In genomic region chr13:64335546-64336132, GRCm38 (mm10) we compare ENCODE assay signal across 19 mouse cellular contexts. TPM values are rescaled to one million over a fixed set of nuclear protein-coding genes. Genes with fewer than 3 reads are reported as not detected.
DNase-seq lines count a peak whose midpoint lies in the region; ATAC-seq and TF ChIP-seq lines count a peak whose summit lies in the region.
"Had no signal": no experiment of that assay in that cellular context is flagged by ENCODE, and none has a peak within 500 bp of the region (broad histone marks: within the 10 kb centered on the region; RNA-seq: fewer than 3 reads in every experiment).

No protein-coding gene starts in this region.

- no peak for TF ChIP-seq CTCF in stomach, postnatal 0 days (IDR thresholded peaks at IDR 0.05; ENCODE audit: low read depth)

- WGBS in intestine, embryonic 14.5 days, result 49% methylated on average over 4 of the region's 4 CpGs
- WGBS in intestine, embryonic 16.5 days, result 43% methylated on average over 4 of the region's 4 CpGs
- 51% methylated on average over 4 of the region's 4 CpGs for WGBS in stomach, postnatal 0 days

- no peak for TF ChIP-seq EP300 in stomach, postnatal 0 days (optimal IDR thresholded peaks at IDR 0.05)

- H3K9ac ChIP-seq in intestine, embryonic 14.5 days (ENCODE audit: low read length), result no peak overlapping the region
- no peak overlapping the region for H3K9ac ChIP-seq in intestine, embryonic 16.5 days (ENCODE audit: low read depth, low read length)
- no peak overlapping the region for H3K9ac ChIP-seq in stomach, postnatal 0 days (ENCODE audit: low read length)
- H3K9ac ChIP-seq: embryonic facial prominence, embryonic 12.5 days; forebrain, embryonic 13.5 days; forebrain, embryonic 15.5 days had no signal

- H3K4me2 ChIP-seq in intestine, embryonic 14.5 days (ENCODE audit: low read length), result no peak overlapping the region
- no peak overlapping the region for H3K4me2 ChIP-seq in intestine, embryonic 16.5 days (ENCODE audit: low read depth, low read length)
- no peak overlapping the region for H3K4me2 ChIP-seq in stomach, postnatal 0 days (replicated peaks; ENCODE audit: low read depth)
- H3K4me2 ChIP-seq: embryonic facial prominence, embryonic 12.5 days; forebrain, embryonic 13.5 days; forebrain, embryonic 15.5 days had no signal

- H3K27me3 ChIP-seq in intestine, embryonic 14.5 days (replicated peaks; ENCODE audit: control insufficient read depth, insufficient read depth, low read length), result no peaks in the 10 kb centered on the region
- H3K27me3 ChIP-seq in intestine, embryonic 16.5 days (replicated peaks; ENCODE audit: control insufficient read depth, insufficient read depth, low read length), result no peaks in the 10 kb centered on the region
- no peaks in the 10 kb centered on the region for H3K27me3 ChIP-seq in stomach, postnatal 0 days (ENCODE audit: control insufficient read depth, insufficient read depth, low read length)
- H3K27me3 ChIP-seq: embryonic facial prominence, embryonic 12.5 days; forebrain, embryonic 13.5 days; forebrain, embryonic 15.5 days had no signal

- no peaks in the 10 kb centered on the region for H3K4me1 ChIP-seq in intestine, embryonic 14.5 days (replicated peaks; ENCODE audit: control insufficient read depth, insufficient read depth, low read length)
- no peaks in the 10 kb centered on the region for H3K4me1 ChIP-seq in intestine, embryonic 16.5 days (ENCODE audit: control insufficient read depth, insufficient read depth, low read length)
- H3K4me1 ChIP-seq in stomach, postnatal 0 days (replicated peaks; ENCODE audit: control insufficient read depth, insufficient read depth), result no peaks in the 10 kb centered on the region
- H3K4me1 ChIP-seq: embryonic facial prominence, embryonic 10.5 days; embryonic facial prominence, embryonic 12.5 days; forebrain, embryonic 13.5 days; forebrain, embryonic 15.5 days had no signal

- H3K36me3 ChIP-seq in intestine, embryonic 14.5 days (ENCODE audit: control insufficient read depth, insufficient read depth, low read length), result no peaks in the 10 kb centered on the region
- H3K36me3 ChIP-seq in intestine, embryonic 16.5 days (ENCODE audit: control insufficient read depth, insufficient read depth, low read length), result no peaks in the 10 kb centered on the region
- H3K36me3 ChIP-seq in stomach, postnatal 0 days (ENCODE audit: control insufficient read depth, insufficient read depth, low read length), result no peaks in the 10 kb centered on the region
- H3K36me3 ChIP-seq: embryonic facial prominence, embryonic 10.5 days; embryonic facial prominence, embryonic 12.5 days; forebrain, embryonic 15.5 days had no signal

- 0 out of 2 replicates have a peak, but pooled peaks have one; percentile 43 for ATAC-seq in intestine, embryonic 14.5 days (replicated peaks; ENCODE audit: low FRiP score, low TSS enrichment, low read depth)
- ATAC-seq in intestine, embryonic 16.5 days, result peak; percentile 85
- ATAC-seq in stomach, postnatal 0 days (ENCODE audit: low FRiP score, low TSS enrichment), result peak; percentile 55; the same call in 1 of the 2 replicates
- ATAC-seq: forebrain, embryonic 13.5 days; forebrain, embryonic 15.5 days had no signal

- H3K27ac ChIP-seq in intestine, embryonic 14.5 days (ENCODE audit: low read depth), result no peak overlapping the region
- no peak overlapping the region for H3K27ac ChIP-seq in intestine, embryonic 16.5 days (ENCODE audit: low read length)
- no peak overlapping the region for H3K27ac ChIP-seq in stomach, postnatal 0 days (replicated peaks)
- H3K27ac ChIP-seq: embryonic facial prominence, embryonic 10.5 days; embryonic facial prominence, embryonic 12.5 days; forebrain, embryonic 13.5 days; forebrain, embryonic 15.5 days had no signal

- no peaks in the 10 kb centered on the region for H3K9me3 ChIP-seq in intestine, embryonic 14.5 days (ENCODE audit: control insufficient read depth, low read length)
- H3K9me3 ChIP-seq in intestine, embryonic 16.5 days (ENCODE audit: control insufficient read depth, low read length), result no peaks in the 10 kb centered on the region
- H3K9me3 ChIP-seq in stomach, postnatal 0 days (ENCODE audit: control insufficient read depth, low read length), result no peaks in the 10 kb centered on the region
- H3K9me3 ChIP-seq: embryonic facial prominence, embryonic 10.5 days; embryonic facial prominence, embryonic 12.5 days; forebrain, embryonic 13.5 days; forebrain, embryonic 15.5 days had no signal

- no peak overlapping the region for H3K4me3 ChIP-seq in intestine, embryonic 14.5 days (ENCODE audit: low read depth, low read length)
- H3K4me3 ChIP-seq in intestine, embryonic 16.5 days (ENCODE audit: low read length), result no peak overlapping the region
- H3K4me3 ChIP-seq in stomach, postnatal 0 days (ENCODE audit: low read depth, low read length), result no peak overlapping the region
- H3K4me3 ChIP-seq: embryonic facial prominence, embryonic 10.5 days; embryonic facial prominence, embryonic 12.5 days; forebrain, embryonic 13.5 days; forebrain, embryonic 15.5 days had no signal

- peak; percentile 35 for DNase-seq in heart, adult 11 months
- no peak for DNase-seq in heart, adult 8-10 months (ENCODE audit: low spot score)
- peak; percentile 54 for DNase-seq in intestine, embryonic 14.5 days (ENCODE audit: low spot score)
- no peak for DNase-seq in stomach, postnatal 0 days (ENCODE audit: low spot score)
- DNase-seq in left cerebral cortex, adult 8-10 months (ENCODE audit: low spot score in 2 of 2), result no peak
- DNase-seq in right cerebral cortex, postnatal 36 days (ENCODE audit: low spot score in 2 of 2), result no peak
- DNase-seq: adrenal gland, adult 8-10 months; adrenal gland, postnatal 14 days; B cell, adult 2 months; cerebellum, adult 11-12 months; cerebellum, adult 2 months; cerebellum, adult 9-10 months; cerebellum, postnatal 10 days; cerebellum, postnatal 25 days had no signal

RNA-seq across cellular contexts. Expression of gene Aaed1, which starts 23.1 kb away (rescaled TPM):
- total RNA-seq in heart, adult 8-10 months (2022), result 10 to 100 TPM; 56.9 to 69.9 (median 65.3) TPM
- polyA plus RNA-seq in intestine, embryonic 14.5 days (2014; fragmentation: Nextera tagmentation; extraction: Ambion mirVana), result 42.9 and 47.3 TPM in 2 replicates
- 35.4 and 37.3 TPM in 2 replicates for polyA plus RNA-seq in intestine, embryonic 16.5 days (2015; fragmentation: Nextera tagmentation; extraction: Ambion mirVana)
- polyA plus RNA-seq in stomach, postnatal 0 days (2015; fragmentation: Nextera tagmentation; extraction: Ambion mirVana), result 47.2 and 47.9 TPM in 2 replicates
- total RNA-seq in left cerebral cortex, adult 8-10 months (2022), result 10 to 100 TPM; 21.0 to 23.6 (median 23.1) TPM

RNA-seq across cellular contexts. Expression of gene Ctsl, which starts 35.1 kb away (rescaled TPM):
- total RNA-seq in heart, adult 8-10 months (2022), result 100 to 1,000 TPM; 187 to 292 (median 203) TPM
- polyA plus RNA-seq in intestine, embryonic 14.5 days (2014; fragmentation: Nextera tagmentation; extraction: Ambion mirVana), result 167 and 188 TPM in 2 replicates
- 235 and 256 TPM in 2 replicates for polyA plus RNA-seq in intestine, embryonic 16.5 days (2015; fragmentation: Nextera tagmentation; extraction: Ambion mirVana)
- 183 and 184 TPM in 2 replicates for polyA plus RNA-seq in stomach, postnatal 0 days (2015; fragmentation: Nextera tagmentation; extraction: Ambion mirVana)
- total RNA-seq in left cerebral cortex, adult 8-10 months (2022), result 100 to 1,000 TPM; 129 to 196 (median 170) TPM

Comparison
In these comparisons a context has a peak if more than half of its experiments do, and no peak if none do; other contexts are left out.
1. DNase-seq: peak in heart, adult 11 months (single experiment) and intestine, embryonic 14.5 days (single experiment); none in heart, adult 8-10 months (single experiment), stomach, postnatal 0 days (single experiment), left cerebral cortex, adult 8-10 months (0 of 2) and right cerebral cortex, postnatal 36 days (0 of 2).
2. Peak in every context shown above with its lines, with median percentiles within 50 percentile points of each other: ATAC-seq.